Comparison of ENCODE assay signal across 13 mouse cellular contexts in genomic region chr8:125556706-125557105, GRCm38 (mm10). TPM values are rescaled to one million over a fixed set of nuclear protein-coding genes. Genes with fewer than 3 reads are reported as not detected.
DNase-seq lines count a peak whose midpoint lies in the region; ATAC-seq and TF ChIP-seq lines count a peak whose summit lies in the region.
"Had no signal": no experiment of that assay in that cellular context is flagged by ENCODE, and none has a peak within 500 bp of the region (broad histone marks: within the 10 kb centered on the region; RNA-seq: fewer than 3 reads in every experiment).

No protein-coding gene starts in this region.

- WGBS in heart, embryonic 13.5 days, result 73% methylated on average over 5 of the region's 5 CpGs
- WGBS in midbrain, embryonic 13.5 days, result 95% methylated on average over 5 of the region's 5 CpGs
- 92% methylated on average over 5 of the region's 5 CpGs for WGBS in midbrain, embryonic 10.5 days
- 39% methylated on average over 5 of the region's 5 CpGs for WGBS in intestine, postnatal 0 days
- WGBS in stomach, postnatal 0 days, result 65% methylated on average over 5 of the region's 5 CpGs

- no peak for TF ChIP-seq CTCF in intestine, postnatal 0 days (IDR thresholded peaks at IDR 0.05; ENCODE audit: low read depth)
- TF ChIP-seq CTCF in stomach, postnatal 0 days (IDR thresholded peaks at IDR 0.05; ENCODE audit: low read depth), result no peak

- no peaks in the 10 kb centered on the region for H3K9me3 ChIP-seq in heart, embryonic 13.5 days
- H3K9me3 ChIP-seq in midbrain, embryonic 13.5 days, result no peaks in the 10 kb centered on the region
- H3K9me3 ChIP-seq in midbrain, embryonic 10.5 days (replicated peaks), result no peaks in the 10 kb centered on the region
- no peaks in the 10 kb centered on the region for H3K9me3 ChIP-seq in intestine, postnatal 0 days (ENCODE audit: control insufficient read depth)
- no peaks in the 10 kb centered on the region for H3K9me3 ChIP-seq in stomach, postnatal 0 days (ENCODE audit: control insufficient read depth, low read length)
- H3K9me3 ChIP-seq: embryonic facial prominence, embryonic 12.5 days had no signal

- peak overlapping the region; percentile 67 for H3K4me2 ChIP-seq in heart, embryonic 13.5 days
- H3K4me2 ChIP-seq in midbrain, embryonic 13.5 days (replicated peaks), result no peak overlapping the region
- peak overlapping the region; percentile 30; the same call in 1 of the 2 replicates for H3K4me2 ChIP-seq in intestine, postnatal 0 days (replicated peaks; ENCODE audit: low read depth)
- no peak overlapping the region for H3K4me2 ChIP-seq in stomach, postnatal 0 days (replicated peaks; ENCODE audit: low read depth)
- H3K4me2 ChIP-seq: embryonic facial prominence, embryonic 12.5 days; hindbrain, embryonic 14.5 days had no signal

- TF ChIP-seq EP300 in stomach, postnatal 0 days (optimal IDR thresholded peaks at IDR 0.05), result no peak

- peaks cover 99% of the 10 kb centered on the region for H3K4me1 ChIP-seq in heart, embryonic 13.5 days
- H3K4me1 ChIP-seq in midbrain, embryonic 13.5 days (replicated peaks), result peaks cover 60% of the 10 kb centered on the region
- H3K4me1 ChIP-seq in midbrain, embryonic 10.5 days, result peaks cover 70% of the 10 kb centered on the region
- H3K4me1 ChIP-seq in intestine, postnatal 0 days (replicated peaks; ENCODE audit: control insufficient read depth, insufficient read depth, low read length), result peaks cover 32% of the 10 kb centered on the region
- H3K4me1 ChIP-seq in stomach, postnatal 0 days (replicated peaks; ENCODE audit: control insufficient read depth, insufficient read depth), result peaks cover 18% of the 10 kb centered on the region

- DNase-seq in heart, adult 18-20 months, result no peak
- DNase-seq in midbrain, embryonic 10.5 days (ENCODE audit: low spot score), result no peak
- no peak for DNase-seq in stomach, postnatal 0 days (ENCODE audit: low spot score)
- no peak for DNase-seq in frontal cortex, postnatal 10 days (ENCODE audit: low spot score in 2 of 2)
- no peak for DNase-seq in gastrocnemius, postnatal 10 days
- DNase-seq: left cerebral cortex, postnatal 4 days; lung, adult 2 months; right cerebral cortex, postnatal 4 days had no signal

- peak overlapping the region; percentile 98 for H3K27ac ChIP-seq in heart, embryonic 13.5 days (replicated peaks)
- H3K27ac ChIP-seq in midbrain, embryonic 13.5 days, result 0 out of 2 replicates have a peak overlapping the region, but pooled peaks have one; percentile 1
- no peak overlapping the region for H3K27ac ChIP-seq in midbrain, embryonic 10.5 days (replicated peaks)
- H3K27ac ChIP-seq in intestine, postnatal 0 days (ENCODE audit: low read depth, low read length), result peak overlapping the region; percentile 82
- H3K27ac ChIP-seq in stomach, postnatal 0 days (replicated peaks), result peak overlapping the region; percentile 80
- H3K27ac ChIP-seq: hindbrain, embryonic 14.5 days had no signal

- peak overlapping the region; percentile 78 for H3K9ac ChIP-seq in heart, embryonic 13.5 days
- H3K9ac ChIP-seq in midbrain, embryonic 13.5 days (replicated peaks), result no peak overlapping the region
- no peak overlapping the region for H3K9ac ChIP-seq in intestine, postnatal 0 days (ENCODE audit: low read depth, low read length)
- no peak overlapping the region for H3K9ac ChIP-seq in stomach, postnatal 0 days (ENCODE audit: low read length)
- H3K9ac ChIP-seq: embryonic facial prominence, embryonic 12.5 days; hindbrain, embryonic 14.5 days had no signal

- no peak for ATAC-seq in heart, embryonic 13.5 days (ENCODE audit: extremely low read depth, insufficient number of reproducible peaks, low FRiP score, low TSS enrichment)
- ATAC-seq in midbrain, embryonic 13.5 days, result no peak
- no peak for ATAC-seq in intestine, postnatal 0 days
- no peak; the same call in 1 of the 2 replicates for ATAC-seq in stomach, postnatal 0 days (ENCODE audit: low FRiP score, low TSS enrichment)

- no peak overlapping the region for H3K4me3 ChIP-seq in heart, embryonic 13.5 days
- no peak overlapping the region for H3K4me3 ChIP-seq in midbrain, embryonic 13.5 days (replicated peaks)
- H3K4me3 ChIP-seq in midbrain, embryonic 10.5 days, result no peak overlapping the region
- H3K4me3 ChIP-seq in intestine, postnatal 0 days (ENCODE audit: low read depth, low read length), result no peak overlapping the region
- no peak overlapping the region for H3K4me3 ChIP-seq in stomach, postnatal 0 days (ENCODE audit: low read depth, low read length)
- H3K4me3 ChIP-seq: embryonic facial prominence, embryonic 12.5 days had no signal

- H3K27me3 ChIP-seq in heart, embryonic 13.5 days (replicated peaks), result no peaks in the 10 kb centered on the region
- H3K27me3 ChIP-seq in midbrain, embryonic 13.5 days, result 0 out of 2 replicates have a peak, but pooled peaks cover 3% of the 10 kb centered on the region
- peaks cover 8% of the 10 kb centered on the region; the same call in 1 of the 2 replicates for H3K27me3 ChIP-seq in midbrain, embryonic 10.5 days (ENCODE audit: low read depth, poor library complexity, severe bottlenecking)
- no peaks in the 10 kb centered on the region for H3K27me3 ChIP-seq in intestine, postnatal 0 days (replicated peaks; ENCODE audit: control insufficient read depth, insufficient read depth, low read length)
- H3K27me3 ChIP-seq in stomach, postnatal 0 days (ENCODE audit: control insufficient read depth, insufficient read depth, low read length), result no peaks in the 10 kb centered on the region

- H3K36me3 ChIP-seq in heart, embryonic 13.5 days, result peaks cover 4% of the 10 kb centered on the region; the same call in 1 of the 2 replicates
- 0 out of 2 replicates have a peak, but pooled peaks cover 3% of the 10 kb centered on the region for H3K36me3 ChIP-seq in midbrain, embryonic 13.5 days
- H3K36me3 ChIP-seq in midbrain, embryonic 10.5 days, result no peaks in the 10 kb centered on the region
- no peaks in the 10 kb centered on the region; the same call in 1 of the 2 replicates for H3K36me3 ChIP-seq in intestine, postnatal 0 days (ENCODE audit: control insufficient read depth, insufficient read depth)
- no peaks in the 10 kb centered on the region for H3K36me3 ChIP-seq in stomach, postnatal 0 days (ENCODE audit: control insufficient read depth, insufficient read depth, low read length)

RNA-seq across cellular contexts. Expression of gene Sipa1l2, which starts 12.9 kb away (rescaled TPM):
- 19.7 and 20.2 TPM in 2 replicates for polyA plus RNA-seq in heart, embryonic 13.5 days (2015; fragmentation: Nextera tagmentation; extraction: Ambion mirVana)
- total RNA-seq in heart, adult 18-20 months (2021), result 10 to 100 TPM; 37.9 to 42.2 TPM
- polyA plus RNA-seq in midbrain, embryonic 13.5 days (2015; fragmentation: Nextera tagmentation; extraction: Ambion mirVana), result 27.5 and 31.8 TPM in 2 replicates
- 14.8 and 21.9 TPM in 2 replicates for polyA plus RNA-seq in midbrain, embryonic 10.5 days (2016; fragmentation: Nextera tagmentation; extraction: Ambion mirVana)
- polyA plus RNA-seq in intestine, postnatal 0 days (2015; fragmentation: Nextera tagmentation; extraction: Ambion mirVana), result 4.5 and 5.3 TPM in 2 replicates
- polyA plus RNA-seq in stomach, postnatal 0 days (2015; fragmentation: Nextera tagmentation; extraction: Ambion mirVana), result 3.1 and 3.6 TPM in 2 replicates
- 10 to 100 TPM; 12.9 to 16.7 TPM for total RNA-seq in gastrocnemius, postnatal 10 days (2021)

Comparison
In these comparisons a context has a peak if more than half of its experiments do, and no peak if none do; other contexts are left out.
1. H3K4me2 ChIP-seq: peak in heart, embryonic 13.5 days (single experiment) and intestine, postnatal 0 days (single experiment); none in midbrain, embryonic 13.5 days (single experiment) and stomach, postnatal 0 days (single experiment).